Mouse (Mus musculus): Measurements from ENCODE around the gene Rad23a.
A peak's percentile ranks its signal among the peaks of the same experiment; 100 is the strongest.
"Not testable (repeated sequence)": the region's sequence is repeated elsewhere in the genome, so short reads cannot be mapped to it uniquely, and the experiment has no call there.

Rad23a gene

GRCm38 (mm10) chr8:84839411-84839810 lies 1.1 kb downstream of the Rad23a start:
- no peak for DNase-seq

DNA sequence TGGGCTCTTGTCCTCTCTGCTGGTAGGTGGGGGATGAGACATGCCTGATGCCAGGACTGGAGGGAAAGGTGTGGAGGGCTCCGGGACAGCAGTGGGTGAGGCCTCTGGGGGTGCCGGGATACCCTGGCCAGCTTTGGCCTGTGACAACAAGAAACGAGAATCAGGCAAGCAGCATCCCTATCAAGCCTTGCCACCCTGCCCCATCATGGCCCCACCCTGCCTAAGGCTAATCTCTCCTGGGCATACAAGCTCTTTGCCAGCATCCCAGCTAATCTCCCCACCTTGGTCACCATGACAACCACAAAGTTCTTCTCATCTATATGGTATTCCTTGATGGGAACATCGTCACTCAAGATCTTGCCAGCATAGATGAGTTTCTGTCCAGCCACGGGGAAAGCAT lies 2.0 kb downstream of the Rad23a start:
- DNase-seq: no peak

GRCm38 (mm10) chr8:84837912-84838470 lies 2.5 kb downstream of the Rad23a start:
- DNase-seq: no peak

DNA sequence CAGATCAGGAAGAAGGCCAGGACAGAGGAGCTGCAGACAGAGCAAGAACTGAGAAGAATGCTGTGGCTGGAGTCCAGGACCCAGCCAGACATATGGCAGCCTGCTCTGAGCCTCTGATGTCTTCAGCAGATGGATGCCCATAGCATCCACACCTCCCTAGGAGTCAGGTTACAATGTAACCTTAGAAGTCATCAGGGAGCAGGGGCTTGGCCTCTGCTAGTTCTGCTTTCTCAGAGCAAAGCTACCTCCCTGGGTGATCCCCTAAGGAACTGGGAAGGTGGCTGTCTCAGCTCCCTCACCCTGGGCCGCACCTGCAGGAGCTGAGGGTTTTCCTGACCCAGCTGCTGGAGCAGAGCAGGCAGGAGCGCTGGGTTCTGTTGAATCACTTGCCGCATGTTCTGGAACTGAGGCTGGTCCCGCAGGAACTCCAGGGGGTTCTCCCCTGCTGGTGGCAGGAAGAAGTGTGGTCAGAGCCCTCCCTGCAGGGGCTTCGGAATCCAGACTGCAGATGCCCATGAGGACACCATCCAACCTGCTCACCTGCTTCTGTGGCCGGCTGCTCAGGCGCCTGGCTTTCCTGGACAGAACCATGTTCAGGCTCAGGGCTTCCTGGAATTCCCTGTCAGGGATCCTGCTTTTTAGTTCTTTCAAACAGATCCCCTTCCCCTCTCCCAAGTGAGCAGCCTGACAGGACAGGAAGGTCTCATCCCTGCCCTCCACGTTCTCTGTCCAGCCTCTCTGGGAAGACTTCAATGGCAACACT lies 3.1 kb downstream of the Rad23a start:
- no peak for DNase-seq

- peak; percentile 76 for DNase-seq
Measured at GRCm38 (mm10) chr8:84834866-84835855, 5.3 kb downstream of the Rad23a start.

- no peak for DNase-seq
Measured at GRCm38 (mm10) chr8:84834002-84834865, 6.2 kb downstream of the Rad23a start.

- DNase-seq: no peak
Measured at GRCm38 (mm10) chr8:84832759-84833742, 7.4 kb downstream of the Rad23a start.

DNA sequence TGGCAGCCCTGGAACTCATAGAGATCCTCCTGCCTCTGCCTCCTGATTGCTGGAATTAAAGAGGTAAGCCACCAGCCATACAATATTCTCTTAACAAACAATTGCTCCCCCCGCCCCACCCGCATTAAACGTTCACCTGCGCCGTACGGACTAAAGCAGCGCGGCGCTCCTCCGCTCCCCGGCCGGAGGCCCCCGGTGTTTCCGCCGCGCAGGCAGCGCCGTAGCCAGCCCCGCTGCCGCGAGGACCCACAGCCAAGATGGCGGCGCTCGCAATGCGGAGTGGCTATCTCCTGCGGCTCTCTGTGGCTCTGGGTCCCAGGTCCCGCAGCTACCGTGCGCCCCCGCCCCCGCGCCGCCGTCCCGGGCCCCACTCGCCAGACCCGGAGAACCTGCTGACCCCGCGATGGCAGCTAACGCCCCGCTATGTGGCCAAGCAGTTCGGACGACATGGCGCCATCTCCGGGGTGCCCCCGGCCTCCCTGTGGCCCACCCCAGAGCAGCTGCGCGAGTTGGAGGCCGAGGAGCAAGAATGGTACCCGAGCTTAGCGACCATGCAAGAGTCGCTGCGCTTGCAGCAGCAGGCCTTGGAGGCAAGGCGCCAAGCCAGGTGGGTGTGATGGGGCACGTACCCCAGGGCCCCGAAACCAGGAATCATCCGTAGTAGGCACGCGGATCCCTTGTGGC lies 8.3 kb downstream of the Rad23a start:
- DNase-seq: peak; percentile 82

DNA sequence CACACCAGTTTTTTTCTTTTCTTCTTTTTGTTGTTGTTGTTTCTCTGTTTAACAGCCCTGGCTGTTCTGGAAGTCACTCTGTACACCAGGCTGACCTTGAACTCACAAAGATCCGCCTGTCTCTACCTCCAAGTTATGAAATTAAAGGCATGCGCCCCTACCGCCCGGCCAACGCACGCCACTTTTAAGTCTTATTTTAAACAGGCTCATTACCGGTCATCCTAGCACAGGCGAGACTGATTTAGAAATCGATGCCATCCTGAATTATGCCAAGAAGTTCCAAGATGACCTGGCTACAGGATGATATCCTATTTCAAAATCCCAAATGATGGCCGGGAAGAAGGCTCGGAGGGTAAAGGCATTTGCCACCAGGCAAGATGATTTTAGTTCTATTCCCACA lies 9.0 kb downstream of the Rad23a start, which contains the start of gene Gadd45gip1:
Gene Gadd45gip1, plus strand, starts transcription at position 33 of the 400 bp plus-strand sequence.
- DNase-seq: no peak

DNA sequence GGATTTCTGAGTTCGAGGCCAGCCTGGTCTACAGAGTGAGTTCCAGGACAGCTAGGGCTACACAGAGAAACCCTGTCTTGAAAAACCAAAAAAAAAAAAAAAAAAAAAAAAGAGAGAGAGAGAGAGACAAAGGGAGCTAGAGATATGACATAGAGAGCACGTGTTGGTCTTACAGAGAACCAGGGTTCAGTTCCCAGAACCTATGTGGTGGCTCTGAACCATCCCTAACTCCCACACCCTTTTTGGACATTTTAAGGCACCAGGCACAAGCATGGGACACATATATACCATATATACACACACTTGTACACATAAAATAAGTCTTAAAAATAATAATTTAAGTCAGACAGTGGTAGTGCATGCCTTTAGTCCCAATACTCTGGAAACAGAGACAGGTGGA lies 13.9 kb downstream of the Rad23a start:
- not testable (repeated sequence) for DNase-seq

- DNase-seq: no peak
Measured at GRCm38 (mm10) chr8:84825636-84826035, 14.8 kb downstream of the Rad23a start.

- peak; percentile 75 for DNase-seq
Measured at GRCm38 (mm10) chr8:84823653-84824052, 16.8 kb downstream of the Rad23a start.

- no peak for DNase-seq
Measured at GRCm38 (mm10) chr8:84822723-84823122, 17.7 kb downstream of the Rad23a start, which contains the start of gene Dand5. Gene Dand5, minus strand, starts transcription at chr8:84822823.

GRCm38 (mm10) chr8:84816117-84816516 lies 24.3 kb downstream of the Rad23a start:
- no peak for DNase-seq

GRCm38 (mm10) chr8:84815547-84815946 lies 24.9 kb downstream of the Rad23a start:
- peak; percentile 99 for DNase-seq

DNA sequence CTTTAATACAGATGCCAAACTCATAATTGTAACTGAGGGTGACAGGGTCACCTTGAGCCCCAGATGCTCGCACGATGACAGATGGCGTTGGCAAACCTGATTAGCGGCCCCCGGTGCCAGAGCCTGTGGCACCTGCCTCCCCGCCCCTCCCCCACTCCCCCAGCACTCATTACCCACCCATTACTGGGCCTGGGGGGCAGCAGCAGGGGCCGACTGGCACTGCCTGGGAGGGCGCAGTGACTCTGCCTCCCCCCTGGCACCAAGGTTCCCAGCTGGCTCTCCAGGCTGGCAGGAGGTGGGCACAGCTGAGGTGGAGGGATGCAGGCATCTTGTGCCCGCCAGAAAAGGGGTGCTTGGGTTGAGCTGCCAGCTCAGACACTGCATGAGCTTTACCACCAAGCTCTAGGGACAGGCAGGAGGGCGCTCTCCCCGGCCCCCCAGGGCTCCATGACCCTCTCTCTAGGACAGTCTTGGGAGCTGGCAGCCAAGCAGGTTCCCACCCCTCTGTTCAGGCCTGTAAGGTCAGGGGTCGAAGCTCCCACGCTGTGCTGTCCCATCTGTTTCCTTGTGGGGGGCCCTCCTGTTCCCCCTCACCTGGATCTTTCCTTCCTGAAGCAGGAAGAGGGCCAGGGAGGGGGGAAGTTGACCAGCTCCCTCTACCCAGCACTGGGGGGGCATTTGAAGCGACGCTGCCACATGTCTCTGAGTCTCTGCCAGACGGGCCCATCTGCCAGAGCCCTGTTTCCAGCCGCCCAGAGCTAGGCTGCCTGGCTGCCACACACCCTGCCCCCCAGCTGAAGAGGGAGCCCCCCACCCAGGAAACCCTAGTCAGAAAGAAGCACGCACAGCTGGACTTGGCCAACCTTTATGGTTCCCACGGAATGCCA lies 25.7 kb downstream of the Rad23a start:
- no peak for DNase-seq

DNA sequence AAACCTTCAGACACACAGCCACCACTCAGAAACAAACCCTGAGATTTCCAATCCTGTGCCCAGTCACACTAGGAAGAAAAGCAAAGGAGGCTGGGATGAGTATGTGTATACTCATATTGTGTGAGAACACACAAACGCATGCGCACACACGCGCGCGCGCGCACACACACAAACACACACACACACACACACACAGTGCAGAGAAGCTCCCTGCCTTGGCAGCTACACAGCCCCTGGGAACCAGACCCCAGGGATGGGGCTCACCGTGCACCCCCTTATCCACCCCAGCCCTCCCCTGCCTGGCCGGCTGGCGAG lies 26.3 kb downstream of the Rad23a start:
- DNase-seq: no peak

- DNase-seq: no peak
Measured at GRCm38 (mm10) chr8:84813830-84814229, 26.6 kb downstream of the Rad23a start.

- DNase-seq: peak; percentile 95
Measured at GRCm38 (mm10) chr8:84813059-84813458, 27.4 kb downstream of the Rad23a start.
